Mouse (Mus musculus) CH12.LX (cell line): ENCODE results near the gene Dand5.

ENCODE experiments used
- CTCF ChIP-seq, 2 experiments: IDR thresholded peaks in 1 of 2; conservative IDR thresholded peaks in 1 of 2; 2 replicates each; pipeline ENCODE4 v1.5.1; 2011 to 2012; ENCODE audit warnings: low read depth in 2 of 2, low read length in 2 of 2, improper control_type of control experiment in 1 of 2, inconsistent platforms in 1 of 2, mild to moderate bottlenecking in 1 of 2, moderate library complexity in 1 of 2
- ELF1 ChIP-seq: IDR thresholded peaks from 2 replicates; pipeline ENCODE4 v1.6.1; 2014; ENCODE audit warnings: low read depth, mild to moderate bottlenecking, inconsistent platforms, low read length, improper control_type of control experiment
- POLR2A ChIP-seq: IDR thresholded peaks from 2 replicates; pipeline ENCODE4 v1.6.1; 2011; ENCODE audit warnings: low read depth, mild to moderate bottlenecking, improper control_type of control experiment, low read length
- TCF12 ChIP-seq: IDR thresholded peaks from 2 replicates; pipeline ENCODE4 v1.6.1; 2014; ENCODE audit warnings: low read depth, mild to moderate bottlenecking, inconsistent platforms, low read length, improper control_type of control experiment

GRCm38 (mm10) chr8:84774473-84774911 is 48.1 kb downstream of the Dand5 start:
- TF ChIP-seq POLR2A = no peak
- no peak for TF ChIP-seq TCF12
- no peak for TF ChIP-seq CTCF (conservative IDR thresholded peaks at IDR 0.05 in 1 of 2, IDR thresholded peaks at IDR 0.05 in 1 of 2; ENCODE audit: low read depth in 2 of 2, low read length in 2 of 2)
- TF ChIP-seq ELF1 = no peak
